Mouse (Mus musculus): ENCODE results near the gene Akap4.

Akap4 gene

DNA sequence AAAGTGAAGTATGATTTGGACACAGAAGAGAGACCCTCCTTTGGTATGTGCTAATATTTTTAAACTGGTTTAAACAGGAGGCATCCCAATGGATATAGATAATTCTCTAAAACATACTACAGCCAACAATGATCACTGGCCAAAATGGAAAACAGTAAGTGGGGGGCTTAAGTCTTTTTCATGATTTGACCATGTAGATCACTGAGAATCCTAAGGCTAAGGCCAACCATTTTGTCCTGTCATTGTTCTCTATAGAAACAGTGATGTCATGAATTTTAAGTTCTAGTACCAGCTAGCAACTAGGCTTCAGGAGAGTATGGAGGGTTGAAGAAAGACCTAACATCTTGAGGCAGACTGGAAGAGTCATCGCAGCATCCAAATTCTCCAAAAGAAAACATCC lies at the start of gene Akap4:
Gene Akap4 (plus strand): TSS at position 301 of the 400 bp plus-strand sequence.
- no peak for DNase-seq (ENCODE audit: low spot score)

DNA sequence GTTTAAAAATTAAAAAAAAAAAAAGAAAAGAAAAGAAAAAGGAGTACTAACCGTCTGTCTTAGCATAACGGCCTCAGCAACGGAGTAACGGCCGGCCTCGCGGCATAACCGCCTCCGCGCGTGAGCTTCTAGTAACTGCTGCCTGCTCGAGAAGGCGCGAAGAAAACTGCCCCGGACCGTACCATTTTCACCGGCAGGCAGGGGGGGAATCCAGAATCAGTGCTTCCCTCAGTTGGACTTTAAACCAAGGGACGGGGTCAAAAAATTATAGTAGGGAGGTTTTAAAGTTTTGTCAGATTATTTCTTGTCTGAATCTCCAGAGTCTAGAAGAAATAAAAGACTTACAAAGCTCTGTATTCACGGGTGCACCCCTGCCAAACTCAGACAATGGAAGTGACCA lies 25.8 kb upstream of the Akap4 start, which contains the start of gene Ccnb3:
Gene Ccnb3 (minus strand): TSS at position 101 of the 400 bp plus-strand sequence.
- no peak for DNase-seq (ENCODE audit: low spot score)

DNA sequence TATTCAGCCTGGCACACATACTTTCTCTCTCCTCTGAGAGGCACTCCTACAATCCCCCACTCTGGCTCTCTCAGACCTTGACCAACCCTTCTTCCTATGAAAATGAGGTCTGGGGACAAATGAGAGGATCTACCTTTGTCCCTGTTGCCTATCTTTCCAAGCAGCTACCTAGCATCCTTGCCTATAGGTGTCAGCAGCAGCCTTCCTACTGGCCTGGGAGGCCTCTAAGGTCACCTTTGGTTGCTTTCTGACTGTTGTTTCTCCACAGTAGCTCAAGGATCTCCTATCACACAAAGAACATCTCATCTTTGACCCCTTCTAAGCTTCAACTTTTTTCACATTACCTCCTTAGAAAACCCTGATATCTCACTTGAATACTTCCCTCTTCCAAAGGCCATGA lies 10.3 kb upstream of the Akap4 start:
- DNase-seq (ENCODE audit: low spot score) = no peak

DNA sequence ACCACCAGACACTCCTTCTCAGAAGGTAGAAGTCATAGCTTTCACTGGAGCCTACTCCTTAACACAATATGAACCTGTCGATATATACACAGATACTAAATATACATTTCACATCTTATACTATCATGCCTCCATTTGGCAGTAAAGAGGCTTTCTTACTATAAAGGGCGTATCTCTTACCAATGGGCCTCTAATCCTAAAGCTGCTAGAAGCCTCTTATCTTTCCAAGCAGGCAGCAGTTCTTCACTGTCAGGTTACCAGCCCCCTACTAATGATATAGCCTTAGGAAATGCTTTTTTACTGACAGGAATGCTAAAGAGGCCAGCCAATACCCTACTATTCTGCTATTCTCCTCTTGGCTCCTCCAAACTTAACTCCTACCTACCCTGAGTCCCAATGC lies 9.7 kb upstream of the Akap4 start:
- no peak for DNase-seq (ENCODE audit: low spot score)

DNA sequence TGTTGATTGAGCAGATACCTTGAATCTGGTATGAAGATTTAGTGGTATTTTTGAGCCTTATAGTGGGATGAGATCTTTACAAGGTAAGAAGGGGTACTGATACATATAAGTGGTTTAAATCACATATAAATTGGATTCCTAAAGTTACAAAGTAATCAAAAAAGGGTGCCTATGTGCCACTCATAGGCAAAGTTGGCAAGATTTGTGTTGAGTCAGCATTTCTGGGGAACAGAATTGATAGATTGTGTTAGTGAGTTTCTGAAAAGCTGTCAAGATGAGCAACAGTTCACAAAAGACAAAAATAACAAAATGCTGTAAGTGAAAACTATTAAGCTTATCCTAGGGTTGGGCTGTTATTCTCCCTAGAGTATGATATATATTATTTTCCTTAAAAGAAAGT lies 3.2 kb upstream of the Akap4 start:
- DNase-seq (ENCODE audit: low spot score) = no peak

DNA sequence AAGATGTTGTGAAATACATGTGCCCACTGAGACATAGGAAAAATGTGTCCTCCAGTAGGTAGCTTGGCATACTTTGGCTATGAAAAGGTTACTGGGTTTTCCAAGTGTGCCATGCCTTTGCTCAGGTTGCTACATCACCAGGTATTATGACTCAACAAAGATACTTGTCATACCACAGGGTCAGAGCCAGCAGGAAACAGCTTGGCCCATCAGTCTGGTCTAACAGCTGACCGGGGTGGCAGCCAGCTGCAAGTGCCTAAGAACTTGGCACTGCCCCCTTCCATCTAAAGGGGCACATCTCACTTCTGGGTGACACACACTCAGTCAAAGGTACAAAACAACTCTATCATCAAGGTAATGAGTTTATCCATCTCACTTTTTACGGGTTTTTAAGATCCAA lies 683 bp downstream of the Akap4 start:
- no peak for DNase-seq (ENCODE audit: low spot score)

DNA sequence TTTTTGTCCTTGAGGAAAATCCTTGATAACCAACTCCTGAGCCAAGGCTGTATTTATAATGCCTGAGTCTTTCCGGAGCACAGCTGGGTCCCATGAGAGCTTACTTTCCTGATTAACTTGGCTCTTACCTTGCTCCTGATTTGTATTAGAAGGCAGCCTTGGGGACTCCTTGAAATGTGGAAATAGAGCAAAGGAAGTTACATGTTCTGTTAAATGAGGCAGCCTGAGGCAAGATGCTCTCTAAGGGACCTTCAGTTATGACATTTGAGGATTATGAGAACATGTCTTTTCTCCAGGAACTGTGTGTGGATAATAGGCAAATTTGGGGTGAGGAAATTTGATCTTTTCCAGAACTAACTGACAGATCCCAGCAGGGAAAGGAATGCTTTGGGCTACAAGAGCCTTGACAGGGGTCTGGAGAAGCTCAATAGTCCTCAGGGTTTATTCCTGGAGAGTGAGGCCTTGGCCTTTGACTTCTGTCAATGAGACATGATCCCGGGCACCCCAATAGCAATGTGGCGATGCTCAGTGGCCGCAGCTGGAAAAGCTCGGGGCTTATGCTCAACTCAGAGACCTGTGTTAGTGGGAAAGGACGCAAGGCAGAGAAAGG lies 12.6 kb downstream of the Akap4 start:
- DNase-seq (ENCODE audit: low spot score) = no peak

DNA sequence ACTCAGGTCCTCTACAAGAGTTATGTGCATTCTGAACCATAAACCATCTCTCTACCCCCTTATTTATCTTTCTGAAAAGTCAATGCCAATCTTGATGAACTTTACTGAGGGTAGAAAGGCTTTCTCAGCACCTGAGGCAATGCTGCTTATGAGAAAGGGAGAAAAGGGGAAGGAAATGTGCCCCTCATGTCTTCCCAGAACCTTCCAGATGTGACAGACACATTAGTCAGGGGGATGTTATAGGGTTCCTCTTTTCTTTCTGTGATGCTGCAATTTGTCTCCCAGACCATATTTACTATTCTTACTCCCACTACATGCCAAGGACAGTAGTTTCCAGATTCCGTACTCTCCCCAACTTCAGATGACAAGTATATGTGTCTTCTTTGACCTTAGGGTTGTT lies 18.6 kb downstream of the Akap4 start:
- no peak for DNase-seq (ENCODE audit: low spot score)

DNA sequence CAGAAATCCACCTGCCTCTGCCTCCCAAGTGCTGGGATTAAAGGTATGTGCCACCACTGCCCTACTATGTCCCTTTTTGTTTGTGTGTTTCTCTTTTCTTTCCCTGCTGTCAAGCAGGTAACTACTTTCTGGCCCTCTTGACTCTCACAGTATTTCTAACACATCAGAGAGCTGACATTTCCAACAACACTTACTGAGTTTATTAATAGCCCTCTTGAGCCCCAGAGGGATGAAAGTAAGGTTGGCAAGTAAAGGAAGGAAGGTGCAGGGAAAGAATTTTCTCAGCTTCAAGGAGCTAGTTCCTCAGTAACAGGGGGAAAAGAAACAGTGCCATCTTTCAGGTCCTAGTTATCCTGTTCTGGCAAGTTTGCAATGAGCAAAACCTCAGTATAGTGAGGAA lies 23.0 kb downstream of the Akap4 start:
- DNase-seq (ENCODE audit: low spot score) = no peak

DNA sequence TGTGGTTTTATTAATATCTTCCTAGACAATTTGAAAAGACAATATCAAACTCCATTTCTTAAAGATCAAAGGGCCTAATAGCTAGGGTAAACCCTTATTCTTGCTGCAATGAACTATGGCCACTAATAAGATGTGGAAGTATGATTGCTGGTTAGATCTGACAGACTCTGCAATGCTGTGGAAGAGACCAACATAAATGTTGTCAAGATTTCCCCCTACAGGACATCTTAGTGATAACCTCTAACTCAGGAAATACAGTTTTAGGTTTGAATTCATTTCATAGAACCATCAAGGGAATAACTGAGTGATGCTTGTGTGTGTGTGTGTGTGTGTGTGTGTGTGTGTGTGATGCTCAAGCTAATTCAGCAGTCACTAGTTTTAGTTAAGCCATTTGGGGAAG lies 35.0 kb downstream of the Akap4 start:
- no peak for DNase-seq (ENCODE audit: low spot score)

DNA sequence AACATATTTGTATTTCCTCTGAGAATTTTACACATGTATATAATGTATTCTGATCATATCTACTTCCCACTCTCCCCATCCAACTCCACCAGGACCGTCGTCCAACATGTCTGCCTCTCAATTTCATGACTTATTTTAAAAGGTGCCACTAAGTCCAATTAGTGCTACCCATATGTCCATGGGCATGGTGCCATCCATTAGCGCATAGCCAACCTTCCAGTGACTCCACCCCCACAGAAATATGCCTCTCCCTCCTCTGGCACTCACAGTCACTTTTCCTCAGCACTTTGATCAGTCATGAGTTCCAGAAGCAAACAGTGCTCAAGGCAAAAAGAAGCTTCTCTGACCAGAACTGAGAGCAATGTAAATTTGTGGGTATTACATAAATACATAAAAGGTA lies 47.6 kb downstream of the Akap4 start:
- no peak for DNase-seq (ENCODE audit: low spot score)

DNA sequence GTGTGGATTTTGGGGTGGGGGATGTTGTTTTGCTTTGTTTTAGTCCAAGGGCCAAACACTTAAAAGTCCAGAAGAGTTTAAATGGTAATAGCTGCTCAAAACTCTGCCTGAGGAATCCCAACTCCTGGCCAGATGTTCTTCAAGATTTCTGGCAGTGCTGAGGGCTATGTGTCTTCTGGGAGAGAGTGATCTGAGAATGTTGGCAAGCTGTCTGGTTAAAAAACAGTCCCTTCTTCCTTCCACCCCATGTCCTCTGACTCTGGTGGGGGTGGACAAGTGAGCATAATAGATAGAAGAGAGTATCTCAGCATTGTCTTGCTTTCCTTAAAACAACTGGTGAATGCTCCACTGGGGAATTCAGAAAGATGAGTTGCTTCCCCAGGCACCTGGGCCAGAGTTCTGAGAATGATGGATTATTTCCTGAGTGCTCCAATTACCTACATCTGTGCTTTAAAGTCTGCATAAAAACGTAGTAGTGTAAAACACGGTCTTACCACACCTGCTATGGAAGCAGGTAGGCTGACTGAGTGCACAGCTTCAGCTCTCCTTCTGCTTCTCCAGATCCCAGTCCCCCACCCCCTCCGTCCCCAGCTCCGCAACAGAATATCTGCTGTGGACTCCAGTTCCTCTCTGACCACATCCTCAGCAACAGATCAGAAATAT lies 54.4 kb downstream of the Akap4 start:
- no peak for DNase-seq (ENCODE audit: low spot score)
